Mouse (Mus musculus) adrenal gland, adult 8-10 months (tissue): ENCODE measurements around the gene Pygo2. TPM values are rescaled to one million over a fixed set of nuclear protein-coding genes. Genes with fewer than 3 reads are reported as not detected.

ENCODE experiments used
- DNase-seq: peaks from one replicate; pipeline ENCODE4 v3.0.0; 2022
- total RNA-seq, 4 experiments: library from RNA; stranded (reverse); gene quantifications; 2 replicates each; pipeline ENCODE4 v1.2.4; 2022

Pygo2 gene
- total RNA-seq, result 10 to 100 TPM; 42.1 to 45.1 (median 44.3) TPM

DNA sequence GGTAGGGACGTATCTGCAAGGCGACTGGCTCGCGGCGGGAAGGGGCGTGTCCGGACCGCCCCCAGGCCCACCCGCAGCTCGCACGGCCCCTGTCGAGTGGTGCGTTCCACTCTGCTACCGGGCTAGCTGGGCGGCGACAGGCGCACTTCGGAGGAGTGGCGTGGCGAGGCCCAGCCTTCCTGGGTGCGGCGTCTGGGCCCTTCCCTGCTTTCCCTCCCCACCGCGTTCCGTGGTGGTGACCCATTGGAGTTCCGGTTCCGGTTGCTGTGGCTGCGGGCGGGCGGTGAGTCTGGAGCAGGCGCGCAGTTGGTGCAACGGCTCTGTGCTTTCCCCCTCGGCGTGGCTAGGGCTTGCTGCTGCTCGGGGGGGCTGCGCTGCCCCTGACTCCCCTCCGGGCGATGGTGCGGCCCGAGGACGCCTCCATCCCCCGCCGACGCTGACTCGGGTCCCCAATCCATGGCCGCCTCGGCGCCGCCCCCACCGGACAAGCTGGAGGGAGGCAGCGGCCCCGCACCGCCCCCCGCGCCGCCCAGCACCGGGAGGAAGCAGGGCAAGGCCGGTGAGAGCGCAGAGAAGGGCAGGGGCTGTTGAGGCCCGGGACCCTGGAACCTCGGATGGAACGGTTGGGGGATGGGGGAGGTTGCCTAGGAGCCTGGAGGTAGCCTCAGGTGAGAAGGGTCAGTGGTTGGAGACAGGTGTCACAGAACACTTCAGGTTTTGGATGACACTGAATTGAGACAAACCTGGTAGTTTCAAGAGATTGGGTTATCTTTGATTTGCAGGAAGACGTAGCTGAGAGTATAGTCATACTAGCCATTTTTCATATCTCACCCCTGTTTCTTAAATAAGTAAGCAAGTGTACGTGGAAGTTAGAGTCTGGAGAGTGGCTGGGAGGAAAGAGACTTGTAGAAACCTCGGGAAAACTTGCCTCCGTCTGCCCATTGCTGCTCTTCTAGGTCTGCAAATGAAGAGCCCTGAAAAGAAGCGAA, at the start of gene Pygo2:
TSS of gene Pygo2 (plus strand) at position 44 of the 989 bp plus-strand sequence.
- DNase-seq, result peak; percentile 96

GRCm38 (mm10) chr3:89380291-89380690, 49.7 kb upstream of the Pygo2 start:
- no peak for DNase-seq

DNA sequence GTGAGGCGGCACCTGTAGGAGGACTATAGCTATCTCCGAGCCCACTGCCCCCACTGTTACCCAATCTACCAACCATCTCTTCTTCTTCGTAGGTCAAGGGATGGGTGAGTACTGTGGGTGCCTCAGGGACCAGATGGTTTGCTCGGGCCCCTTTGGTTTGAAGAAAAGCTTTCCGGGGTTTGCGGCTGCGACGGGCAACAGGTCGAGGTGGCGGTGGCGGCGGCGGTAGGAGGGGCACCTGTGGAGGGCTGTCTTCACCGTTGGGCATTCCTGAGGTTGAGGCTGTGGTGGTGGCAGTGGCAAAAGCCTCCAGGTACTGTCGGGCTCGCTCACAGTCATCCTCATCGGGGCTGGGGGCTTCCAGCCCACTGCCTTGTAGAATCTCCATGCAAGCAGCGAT, 49.3 kb upstream of the Pygo2 start:
- DNase-seq, result no peak

GRCm38 (mm10) chr3:89381233-89381632, 48.8 kb upstream of the Pygo2 start:
- DNase-seq, result no peak

GRCm38 (mm10) chr3:89382033-89382882, 47.8 kb upstream of the Pygo2 start:
- no peak for DNase-seq

- DNase-seq, result no peak
Observed at GRCm38 (mm10) chr3:89382950-89383349, 47.1 kb upstream of the Pygo2 start.

DNA sequence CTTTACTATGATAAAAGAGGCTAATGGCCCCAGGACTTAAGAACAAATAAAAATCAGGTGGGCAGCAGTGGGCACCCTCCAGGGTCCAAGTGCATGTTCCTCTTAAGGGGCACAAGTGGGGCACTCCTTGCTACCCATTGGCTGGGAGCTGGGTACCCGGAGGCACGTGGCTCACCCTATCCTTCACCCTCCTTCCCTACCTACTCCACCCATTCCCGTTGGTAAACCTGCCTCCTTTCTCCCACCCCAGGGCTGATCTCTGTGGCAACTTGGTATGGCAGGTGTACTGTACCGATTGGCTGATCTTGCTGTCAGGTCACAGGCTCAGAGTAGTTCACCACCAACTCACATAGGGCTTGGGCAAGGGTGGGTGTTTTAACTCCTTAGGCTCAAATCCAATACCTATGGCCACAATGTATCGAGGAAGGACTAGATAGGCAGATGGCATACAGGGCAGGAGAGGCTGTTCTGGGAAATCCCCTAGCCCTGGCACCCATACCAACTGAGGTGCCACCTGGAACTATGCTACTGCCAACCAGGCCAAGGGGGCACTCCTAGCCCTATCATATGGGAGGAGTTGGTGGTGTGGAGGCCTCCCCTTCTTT, 46.3 kb upstream of the Pygo2 start:
- no peak for DNase-seq

- DNase-seq, result no peak
Observed at GRCm38 (mm10) chr3:89384331-89385076, 45.5 kb upstream of the Pygo2 start.

DNA sequence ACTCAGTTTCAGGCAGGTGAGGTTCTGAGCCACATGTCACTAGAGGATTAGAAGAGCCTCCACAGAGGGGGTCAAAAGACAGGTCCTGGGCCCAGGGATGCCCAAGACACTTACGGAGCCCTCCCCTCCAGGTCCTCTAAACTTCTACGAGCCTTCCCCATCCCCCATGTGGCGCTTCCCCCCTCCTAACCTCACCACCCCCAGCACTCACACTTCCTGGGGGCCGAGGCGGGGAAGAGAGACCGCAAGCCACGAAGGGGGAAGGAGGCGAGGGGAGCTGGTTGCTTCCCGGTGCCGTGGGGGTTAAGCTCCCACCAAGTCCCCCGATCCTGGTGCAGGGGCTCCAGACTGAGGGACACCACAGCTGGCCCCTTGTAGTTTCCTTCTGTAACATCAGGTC, 44.6 kb upstream of the Pygo2 start:
- DNase-seq, result no peak

DNA sequence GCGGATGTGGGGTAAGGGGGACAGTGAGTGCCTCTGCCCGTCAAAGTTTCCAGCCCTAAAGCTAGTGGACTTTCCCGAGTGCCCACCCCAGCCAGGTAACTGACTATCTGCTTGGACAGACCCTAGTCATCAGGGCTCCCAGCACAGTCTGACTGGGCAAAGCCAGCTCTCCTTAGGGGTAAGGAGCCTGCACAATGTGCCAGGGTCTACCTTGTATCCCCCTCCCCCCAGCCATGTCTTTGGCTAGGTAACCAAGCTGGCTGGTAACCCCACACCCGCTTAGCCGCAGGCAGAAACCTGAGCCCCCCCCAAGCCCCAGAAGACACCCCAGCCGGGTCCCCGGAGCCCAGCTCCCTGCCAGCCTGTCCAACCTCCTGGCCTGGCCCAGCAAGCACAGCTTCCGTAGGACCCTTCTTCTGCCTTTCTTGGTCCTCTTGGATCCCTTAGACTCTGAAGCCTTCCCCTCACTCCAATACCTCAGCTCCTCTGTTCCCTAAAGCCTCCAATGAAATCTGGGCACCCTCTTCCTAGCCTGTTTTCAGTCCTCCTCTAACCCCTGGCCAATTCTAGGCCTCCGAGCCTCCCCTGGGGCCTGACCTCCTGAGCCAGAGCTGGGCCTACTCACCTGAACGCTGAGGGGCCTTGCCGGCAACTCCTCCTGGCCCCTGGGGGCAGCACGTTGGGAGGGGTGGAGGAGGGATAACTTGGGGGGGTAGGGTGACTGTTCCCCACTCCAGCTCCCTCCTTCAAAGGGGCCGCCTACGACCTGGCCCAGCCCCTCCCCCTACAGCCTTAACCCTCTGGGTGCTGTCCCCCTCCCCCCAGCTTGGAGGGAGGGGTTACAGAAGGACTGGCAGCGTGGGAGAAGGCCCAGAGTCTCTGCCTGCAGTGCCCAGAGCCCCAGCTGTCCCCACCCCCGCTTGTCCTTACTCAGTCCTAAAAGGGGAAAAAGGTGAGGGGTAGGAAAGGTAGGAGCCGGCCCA, 43.3 kb upstream of the Pygo2 start:
- no peak for DNase-seq

GRCm38 (mm10) chr3:89387632-89388031, 42.4 kb upstream of the Pygo2 start:
- DNase-seq, result no peak

- no peak for DNase-seq
Observed at GRCm38 (mm10) chr3:89388134-89388881, 41.7 kb upstream of the Pygo2 start.

GRCm38 (mm10) chr3:89388901-89389740, 40.9 kb upstream of the Pygo2 start:
- DNase-seq, result no peak

- peak; percentile 86 for DNase-seq
Observed at GRCm38 (mm10) chr3:89390111-89390515, 39.9 kb upstream of the Pygo2 start.

DNA sequence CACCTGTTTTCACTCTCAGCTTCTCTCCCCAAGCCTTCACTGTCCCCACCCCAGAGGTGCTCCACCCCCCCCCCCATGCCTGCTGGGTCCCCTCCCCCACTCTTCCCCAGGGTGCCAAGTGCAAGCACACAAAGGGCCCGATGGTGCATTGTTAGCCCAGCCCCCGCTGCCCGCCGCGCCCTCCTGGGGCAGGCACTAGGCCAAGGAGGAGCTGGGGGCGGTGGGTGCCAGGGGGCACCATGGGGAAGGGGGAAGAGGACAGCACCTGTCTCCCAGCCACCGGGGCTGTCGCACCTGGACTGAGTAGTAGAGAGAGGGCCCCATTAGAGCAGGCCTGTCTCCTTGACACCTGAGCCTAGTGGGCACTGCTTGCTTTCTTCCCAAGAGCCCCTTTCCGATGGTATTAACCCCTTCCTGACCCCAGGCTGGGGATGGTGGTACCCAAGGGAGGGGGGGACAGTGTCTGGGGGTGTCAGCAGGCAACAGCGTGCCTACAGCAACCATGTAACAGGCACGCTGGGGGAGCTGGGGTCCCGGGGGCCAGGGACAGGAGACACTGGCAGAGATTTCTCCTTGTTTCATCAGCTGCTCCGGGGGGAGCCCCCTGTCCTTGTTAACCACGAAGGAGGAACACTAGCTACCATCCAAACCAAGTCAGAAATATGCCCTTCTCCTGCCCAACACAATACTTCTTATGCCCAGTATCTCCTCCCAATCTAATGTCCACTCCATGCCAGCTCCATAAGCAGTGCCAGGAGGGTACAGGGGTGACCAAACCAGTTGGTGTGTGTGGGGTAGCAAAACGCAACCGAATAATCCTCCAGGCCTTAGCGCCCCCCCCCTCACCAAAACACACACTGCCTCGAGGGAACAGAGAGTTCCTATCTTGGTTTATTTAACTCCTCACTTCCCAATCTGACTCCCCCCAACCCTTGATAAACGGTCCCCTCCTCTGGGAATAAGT, 39.0 kb upstream of the Pygo2 start:
- DNase-seq, result no peak

DNA sequence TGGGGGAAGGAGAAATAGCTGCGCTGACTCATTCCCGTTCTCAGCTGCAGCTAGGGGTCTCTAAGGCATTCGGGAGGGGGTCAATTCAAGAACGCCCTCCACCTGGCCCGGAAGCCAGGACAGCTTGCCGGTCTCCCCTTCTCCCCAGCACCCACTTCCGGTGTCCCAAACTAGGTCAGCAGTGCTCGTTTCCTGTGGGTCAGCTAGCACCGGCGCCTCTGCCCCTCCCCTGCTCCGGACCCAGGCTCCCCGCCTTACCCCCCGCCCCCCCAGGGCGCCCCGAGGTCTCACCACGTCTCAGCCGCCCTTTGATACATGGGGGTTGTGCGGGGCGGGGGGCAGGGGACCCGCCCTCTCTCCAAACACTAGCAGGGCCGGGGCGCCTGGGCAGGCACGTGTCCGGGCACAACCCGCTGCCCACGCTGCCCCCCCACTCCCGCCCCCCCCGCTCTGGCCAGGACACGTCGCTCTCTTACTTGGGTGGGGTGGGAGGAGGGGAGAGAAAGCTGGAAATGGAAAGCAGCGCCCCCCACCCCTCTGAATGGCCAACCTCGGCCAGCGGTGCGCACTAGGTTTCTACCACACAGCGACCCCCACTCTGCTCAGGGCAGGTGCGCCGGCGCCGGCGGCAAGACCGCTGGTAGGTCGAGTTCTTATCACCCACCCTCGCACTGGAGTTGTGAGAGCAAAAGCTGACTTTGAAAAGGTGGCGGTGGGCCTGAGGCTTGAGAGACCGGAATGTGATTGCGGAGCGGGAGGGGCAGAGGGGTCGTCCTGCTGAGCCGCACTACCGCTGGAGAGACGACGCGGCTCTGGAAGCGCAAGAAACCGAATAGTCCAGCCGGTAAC, 38.1 kb upstream of the Pygo2 start:
- DNase-seq, result peak; percentile 80

DNA sequence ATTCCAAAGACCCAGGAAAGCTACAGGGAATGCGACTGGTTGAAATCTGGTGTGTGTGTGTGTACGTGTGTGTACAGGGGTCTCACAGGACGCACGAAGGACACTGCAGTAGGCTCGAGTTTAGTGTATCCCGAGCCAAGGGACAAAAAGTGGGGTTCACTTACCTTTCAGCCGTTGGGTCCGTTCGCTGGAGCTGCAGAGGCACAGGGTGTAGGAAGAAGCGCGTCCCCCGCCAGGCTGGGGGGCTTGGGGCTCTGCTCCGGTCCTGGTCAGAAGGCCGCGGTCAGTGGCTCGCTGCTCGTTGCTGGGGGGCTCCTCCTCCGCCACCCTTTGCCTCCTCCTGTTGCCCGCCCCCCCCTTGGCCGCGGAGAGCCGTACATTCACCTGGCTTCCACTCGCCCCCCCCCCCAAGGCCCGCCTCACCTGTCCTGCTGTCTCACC, 37.1 kb upstream of the Pygo2 start:
- no peak for DNase-seq
